Mouse (Mus musculus) gonadal fat pad, adult 2 months (tissue): ENCODE results near the gene Kcnc1. TPM values are rescaled to one million over a fixed set of nuclear protein-coding genes. Genes with fewer than 3 reads are reported as not detected.

ENCODE experiments used
- DNase-seq: peaks from one replicate; pipeline ENCODE4 v3.0.0-alpha.2; 2012; ENCODE audit warnings: low read depth
- polyA plus RNA-seq: library from polyadenylated mRNA; depleted of rRNA; stranded (reverse); fragments of >200 nt; gene quantifications from 2 replicates; pipeline ENCODE4 v1.2.3, GENCODE M21; 2012; rRNA removed

Gene Kcnc1
- polyA plus RNA-seq, 1 experiment, result 0.77 TPM

DNA sequence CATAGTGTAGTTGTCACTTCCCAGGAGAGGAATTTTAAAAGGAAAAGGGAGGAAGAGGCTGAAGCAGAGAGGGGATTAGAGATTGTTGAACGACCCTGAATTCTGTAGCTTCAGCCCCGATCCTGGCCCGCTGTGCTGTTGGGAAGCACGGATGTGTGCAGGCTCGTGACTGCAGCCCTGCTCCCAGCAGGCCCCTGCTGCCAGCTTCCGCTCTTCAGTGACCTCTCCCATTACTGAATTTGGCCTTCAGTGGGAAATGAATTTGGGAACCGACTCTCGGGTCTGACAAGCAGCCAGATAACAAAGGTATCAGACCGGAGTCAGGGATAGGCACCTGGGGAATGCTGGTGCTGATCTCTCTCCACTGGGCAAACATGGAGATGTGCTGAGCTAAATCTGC is 76.8 kb downstream of the Kcnc1 start:
- no peak for DNase-seq

- DNase-seq, result no peak
These were observed 79.2 kb downstream of the Kcnc1 start for GRCm38 (mm10) chr7:46475464-46475863.

GRCm38 (mm10) chr7:46477456-46477855 is 81.2 kb downstream of the Kcnc1 start:
- DNase-seq, result no peak

DNA sequence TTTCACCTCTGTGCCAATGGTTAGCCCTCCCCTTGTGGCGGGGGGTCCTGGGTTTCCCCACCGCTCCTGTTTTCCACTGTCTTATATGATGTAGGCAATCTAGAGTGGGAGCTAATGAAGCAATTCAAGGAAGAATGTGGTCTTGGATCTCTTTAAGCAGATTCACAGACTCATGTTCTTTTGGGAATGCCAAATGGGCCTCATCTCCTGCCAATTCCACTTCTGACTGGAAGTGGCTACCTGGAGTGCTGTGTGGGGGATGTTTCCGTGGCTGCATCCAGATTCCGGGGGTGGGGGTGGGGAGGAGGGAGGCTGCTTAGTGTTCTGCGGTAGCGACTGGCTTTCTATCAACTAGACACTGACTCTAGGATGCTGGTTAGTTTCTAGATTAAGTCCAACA is 83.5 kb downstream of the Kcnc1 start:
- DNase-seq, result no peak

DNA sequence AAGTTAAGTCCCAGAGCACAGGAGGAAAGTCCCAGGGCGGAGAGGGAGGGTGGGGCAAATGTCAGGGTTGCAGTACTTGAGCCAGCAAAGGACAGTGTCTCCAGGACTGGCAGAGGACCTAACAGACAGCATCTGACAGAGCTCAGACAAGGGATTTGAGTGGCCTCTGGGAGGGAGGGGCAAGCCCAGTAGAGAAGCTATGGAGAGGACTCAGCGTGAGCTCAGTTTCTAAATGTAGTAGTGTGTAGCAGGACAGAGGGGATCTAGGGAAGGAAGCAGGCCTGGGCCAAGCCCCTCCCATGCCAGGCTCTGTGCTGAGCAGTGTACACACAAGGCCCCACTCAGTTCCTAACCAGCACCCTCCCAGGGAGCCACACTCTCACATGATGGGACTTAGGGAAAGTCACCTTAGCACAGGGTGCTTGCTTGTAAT is 85.8 kb downstream of the Kcnc1 start:
- no peak for DNase-seq

GRCm38 (mm10) chr7:46483050-46483449 is 86.8 kb downstream of the Kcnc1 start:
- DNase-seq, result no peak

- no peak for DNase-seq
These were observed 87.9 kb downstream of the Kcnc1 start for GRCm38 (mm10) chr7:46484223-46484622.

GRCm38 (mm10) chr7:46486761-46487160 is 90.5 kb downstream of the Kcnc1 start:
- no peak for DNase-seq

GRCm38 (mm10) chr7:46487354-46487753 is 91.1 kb downstream of the Kcnc1 start:
- DNase-seq, result no peak

Other genes starting within 250 kb of the Kcnc1 start
- 2.8 and 7.4 TPM in 2 replicates for gene Abcc8, start 216.5 kb upstream of the Kcnc1 start, polyA plus RNA-seq
- 0.85 and 2.0 TPM in 2 replicates for gene Ush1c, start 158.0 kb upstream of the Kcnc1 start, polyA plus RNA-seq
- 0.01 TPM in 1 of 2 replicates, not detected in the other for gene Otog, start 155.5 kb upstream of the Kcnc1 start, polyA plus RNA-seq
- not detected in 2 replicates for gene Myod1, start 20.0 kb upstream of the Kcnc1 start, polyA plus RNA-seq
- 6.9 and 10.8 TPM in 2 replicates for gene Sergef, start 243.3 kb downstream of the Kcnc1 start, polyA plus RNA-seq